Mouse (Mus musculus) hindbrain, embryonic 13.5 days (tissue): ENCODE data around the gene Clnk. TPM values are rescaled to one million over a fixed set of nuclear protein-coding genes. Genes with fewer than 3 reads are reported as not detected.

Experiments
- ATAC-seq: fragments of 200-750 bp; cut with Nextera tagmentation; 2 replicates; pipeline ENCODE4 v1.8.0; 2017; ENCODE audit warnings: moderate TSS enrichment; ENCODE audit not compliant: low FRiP score
- H3K27ac ChIP-seq: fragments of 300-500 bp; sonication (generic); 2 replicates; pipeline ENCODE4 v1.5.1; 2015; ENCODE audit warnings: inconsistent platforms, mild to moderate bottlenecking, moderate library complexity
- H3K27me3 ChIP-seq: fragments of 300-500 bp; sonication (generic); 2 replicates; pipeline ENCODE4 v1.6.1; 2015; ENCODE audit warnings: mild to moderate bottlenecking, inconsistent platforms
- H3K36me3 ChIP-seq: fragments of 300-500 bp; sonication (generic); 2 replicates; pipeline ENCODE4 v1.6.1; 2015; ENCODE audit warnings: mild to moderate bottlenecking, inconsistent platforms
- H3K4me1 ChIP-seq: fragments of 300-500 bp; sonication (generic); replicated peaks from 2 replicates; pipeline ENCODE4 v1.6.1; 2015; ENCODE audit warnings: inconsistent platforms
- H3K4me2 ChIP-seq: fragments of 300-500 bp; sonication (generic); 2 replicates; pipeline ENCODE4 v1.6.1; 2015; ENCODE audit warnings: inconsistent platforms, mild to moderate bottlenecking, moderate library complexity
- H3K4me3 ChIP-seq: fragments of 300-500 bp; sonication (generic); 2 replicates; pipeline ENCODE4 v1.5.1; 2015; ENCODE audit warnings: mild to moderate bottlenecking, inconsistent platforms
- H3K9ac ChIP-seq: fragments of 300-500 bp; sonication (generic); 2 replicates; pipeline ENCODE4 v1.6.1; 2015; ENCODE audit warnings: mild to moderate bottlenecking, inconsistent platforms
- H3K9me3 ChIP-seq: fragments of 300-500 bp; sonication (generic); 2 replicates; pipeline ENCODE4 v1.6.1; 2016; ENCODE audit warnings: inconsistent platforms
- WGBS: fragments of 180-500 bp; shearing (Covaris S2); methylation state at CpG from one replicate; pipeline ENCODE4 v1.1.7; 2015; 5-methylcytosine and 5-hydroxymethylcytosine counted together
- polyA plus RNA-seq: library from polyadenylated mRNA; unstranded; fragments of >200 nt; fragmentation: Nextera tagmentation; extraction: Ambion mirVana; gene quantifications from 2 replicates; pipeline ENCODE4 v1.2.1, GENCODE M21; 2015

Gene Clnk
- polyA plus RNA-seq, 1 experiment from 2014 or later: 0.22 TPM

DNA sequence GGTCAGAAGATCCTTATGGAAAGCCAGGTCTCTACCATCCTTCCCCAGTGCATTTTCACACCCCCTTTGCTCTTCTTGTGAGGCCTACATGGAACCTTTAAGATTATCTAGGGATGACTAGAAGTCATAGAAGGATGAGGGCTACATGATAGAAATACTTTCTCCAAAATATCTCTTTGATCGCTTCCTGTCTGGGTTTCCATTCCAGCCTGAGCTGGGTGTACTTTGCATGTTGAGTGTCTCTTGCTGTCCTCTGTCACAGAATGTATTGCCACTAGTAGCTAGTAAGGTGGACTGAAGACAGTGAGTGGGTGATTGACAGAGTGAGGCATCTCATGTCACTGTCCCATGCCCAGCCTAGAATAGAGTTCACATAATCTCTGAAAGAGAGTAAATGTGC is 36.6 kb downstream of the Clnk start:
- Histone ChIP-seq H3K9me3 (no peaks in the 10 kb centered on the region), H3K27me3 (no peaks in the 10 kb centered on the region), H3K4me3 (no peak overlapping the region), H3K36me3 (no peaks in the 10 kb centered on the region), H3K27ac (no peak overlapping the region), H3K9ac (no peak overlapping the region), H3K4me1 (no peaks in the 10 kb centered on the region), H3K4me2 (no peak overlapping the region)
- ATAC-seq: no peak
- 93% methylated on average over 1 of the region's 1 CpGs for WGBS

DNA sequence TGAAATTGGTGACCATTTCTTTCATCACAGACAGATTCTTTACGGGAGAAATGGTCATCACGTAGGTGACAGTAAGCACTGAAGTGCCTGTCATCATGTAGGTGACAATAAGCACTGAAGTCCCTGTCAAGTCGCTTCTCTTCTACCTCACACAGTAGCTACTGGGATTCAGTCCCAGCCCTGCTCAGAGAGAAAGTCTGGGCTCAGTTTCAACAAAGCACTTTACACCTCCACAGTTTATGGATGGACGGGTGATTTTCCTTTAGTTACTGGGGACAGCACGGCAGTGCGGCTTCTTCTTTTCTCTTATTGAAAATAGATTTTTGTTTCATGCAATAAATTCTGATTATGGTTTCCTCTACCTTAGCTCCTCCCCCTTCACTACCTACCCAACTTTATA is 49.3 kb downstream of the Clnk start:
- no peaks in the 10 kb centered on the region for H3K9me3 ChIP-seq
- H3K36me3 ChIP-seq: no peaks in the 10 kb centered on the region
- H3K9ac ChIP-seq: no peak overlapping the region
- WGBS: 92% methylated on average over 6 of the region's 6 CpGs
- no peaks in the 10 kb centered on the region for H3K27me3 ChIP-seq
- H3K4me3 ChIP-seq: no peak overlapping the region
- no peak overlapping the region for H3K27ac ChIP-seq
- H3K4me2 ChIP-seq: no peak overlapping the region
- H3K4me1 ChIP-seq: no peaks in the 10 kb centered on the region
- no peak for ATAC-seq

DNA sequence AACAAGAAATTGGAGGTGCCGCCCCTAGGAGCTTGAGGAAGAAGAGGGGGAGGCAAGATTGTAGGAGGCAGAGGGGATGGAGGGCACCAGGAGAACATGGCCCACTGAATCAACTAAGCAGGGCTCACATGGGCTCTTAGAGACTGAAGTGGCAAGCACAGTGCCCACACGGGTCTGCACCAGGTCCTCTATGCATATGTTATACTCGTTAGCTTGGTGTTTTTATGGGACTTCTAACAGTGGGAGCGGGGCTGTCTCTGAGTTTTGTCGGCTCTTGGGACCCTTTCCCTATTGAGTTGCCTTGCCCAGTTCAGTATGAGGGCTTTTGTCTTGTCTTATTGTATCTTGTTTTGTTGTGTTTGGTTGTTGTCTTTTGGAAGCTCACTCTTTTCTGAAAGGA is 50.0 kb downstream of the Clnk start:
- Histone ChIP-seq H3K4me2 (no peak overlapping the region), H3K4me1 (no peaks in the 10 kb centered on the region), H3K9ac (no peak overlapping the region), H3K36me3 (no peaks in the 10 kb centered on the region), H3K4me3 (no peak overlapping the region), H3K27ac (no peak overlapping the region), H3K9me3 (no peaks in the 10 kb centered on the region), H3K27me3 (no peaks in the 10 kb centered on the region)
- WGBS: 71% methylated on average over 5 of the region's 5 CpGs
- no peak for ATAC-seq

DNA sequence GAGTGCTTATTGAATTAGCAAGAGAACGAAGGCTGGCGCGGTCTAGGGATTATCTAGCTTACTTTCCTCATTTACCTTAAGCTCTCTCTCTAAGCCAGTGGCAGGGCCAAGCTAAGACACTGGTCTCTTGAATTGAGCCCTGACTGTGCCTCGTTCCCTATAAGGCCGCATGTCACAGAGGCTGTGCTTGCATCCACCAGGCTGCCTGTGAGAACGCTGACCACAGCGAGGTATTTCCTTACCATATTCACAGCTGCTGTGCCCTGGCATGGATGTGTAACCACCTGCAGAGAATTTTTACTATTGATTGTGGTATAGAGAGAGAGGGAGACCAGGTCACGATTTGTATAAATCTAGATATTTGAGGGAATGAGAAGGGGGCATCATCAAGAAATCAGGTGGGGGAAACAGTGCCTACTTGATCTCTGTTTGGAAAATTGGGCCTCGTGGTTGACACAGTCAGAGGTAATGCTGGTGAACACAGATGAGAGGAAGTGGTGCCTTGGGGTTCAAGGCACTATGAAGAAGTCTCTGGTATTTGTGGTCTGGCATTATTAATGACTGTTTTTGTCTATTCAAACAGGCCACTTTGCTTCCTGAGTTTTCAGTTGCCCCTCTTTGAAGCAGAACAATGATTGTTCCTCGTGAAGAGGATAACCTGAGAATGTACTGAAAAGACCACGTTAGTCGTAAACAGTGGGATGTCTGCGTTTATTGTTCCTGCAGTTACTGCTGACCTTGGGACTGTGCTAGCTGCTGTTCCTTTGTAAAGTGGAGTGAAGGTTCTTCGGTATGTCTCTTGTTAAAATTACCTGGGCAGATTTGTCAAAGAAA is 52.3 kb downstream of the Clnk start:
- 71% methylated on average over 14 of the region's 14 CpGs for WGBS
- no peak overlapping the region for H3K27ac ChIP-seq
- no peak overlapping the region for H3K9ac ChIP-seq
- ATAC-seq: no peak
- H3K4me1 ChIP-seq: no peaks in the 10 kb centered on the region
- H3K36me3 ChIP-seq: no peaks in the 10 kb centered on the region
- no peaks in the 10 kb centered on the region for H3K27me3 ChIP-seq
- no peak overlapping the region for H3K4me2 ChIP-seq
- H3K4me3 ChIP-seq: no peak overlapping the region
- H3K9me3 ChIP-seq: no peaks in the 10 kb centered on the region

DNA sequence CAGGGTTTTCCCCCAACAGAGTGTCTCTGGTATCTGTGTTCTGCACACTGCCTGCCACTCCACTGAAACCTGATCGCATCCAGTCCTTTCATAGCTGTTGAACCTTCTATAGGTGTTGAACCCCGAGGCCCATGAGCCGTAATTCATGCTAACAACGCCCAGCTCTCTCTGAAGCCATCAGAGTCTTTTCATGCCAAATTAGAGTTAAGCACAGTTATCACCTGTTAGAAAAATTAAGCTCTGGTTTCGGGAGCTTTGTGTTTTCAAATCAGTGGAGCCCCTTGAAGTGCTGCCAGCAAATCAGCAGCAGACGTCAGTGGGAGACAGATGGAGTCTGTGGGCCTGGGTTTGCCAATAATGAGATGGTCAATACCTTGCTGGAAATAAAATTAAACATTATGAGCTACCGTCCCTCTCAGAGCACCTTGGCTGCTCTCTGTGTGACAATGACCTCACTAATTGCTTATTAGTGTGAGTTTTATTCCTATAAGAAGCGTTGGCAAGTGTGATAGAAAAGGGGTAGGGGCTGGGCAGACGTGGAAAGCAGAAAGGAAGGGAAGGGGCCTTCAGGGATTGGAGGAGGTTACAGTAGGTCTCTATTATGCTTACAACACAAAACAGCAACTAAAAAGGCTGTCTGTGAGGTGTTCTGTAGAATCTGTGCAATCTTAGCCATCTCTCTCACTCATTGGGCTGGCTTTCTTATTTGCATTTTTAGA is 63.1 kb downstream of the Clnk start:
- no peak for ATAC-seq
- Histone ChIP-seq H3K27me3 (no peaks in the 10 kb centered on the region), H3K36me3 (no peaks in the 10 kb centered on the region), H3K4me3 (no peak overlapping the region), H3K9ac (no peak overlapping the region), H3K27ac (no peak overlapping the region), H3K4me1 (peaks cover 10% of the 10 kb centered on the region; the same call in 1 of the 2 replicates), H3K4me2 (no peak overlapping the region), H3K9me3 (no peaks in the 10 kb centered on the region)
- WGBS: 59% methylated on average over 9 of the region's 9 CpGs

DNA sequence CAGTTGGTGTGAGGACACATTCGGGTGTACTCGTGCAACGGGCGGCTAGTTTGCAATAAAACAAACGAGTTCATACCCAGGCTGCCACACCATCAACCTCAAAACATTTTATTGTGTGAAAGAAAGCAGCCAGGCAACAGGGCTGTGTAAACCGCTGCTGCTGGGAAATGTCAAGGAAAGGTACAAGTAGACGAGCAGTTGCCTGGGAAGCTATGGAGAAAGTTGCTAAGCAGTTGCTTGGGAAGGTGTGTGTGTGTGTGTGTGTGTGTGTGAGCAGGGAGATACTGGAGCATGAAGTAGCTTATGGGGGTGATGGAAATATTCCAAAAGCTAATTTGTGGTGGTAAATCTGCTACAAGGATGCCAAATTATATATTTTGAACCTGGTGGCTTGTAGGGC is 63.7 kb downstream of the Clnk start:
- Histone ChIP-seq H3K4me2 (no peak overlapping the region), H3K4me1 (peaks cover 10% of the 10 kb centered on the region; the same call in 1 of the 2 replicates), H3K27me3 (no peaks in the 10 kb centered on the region), H3K4me3 (no peak overlapping the region), H3K36me3 (no peaks in the 10 kb centered on the region), H3K27ac (no peak overlapping the region), H3K9ac (no peak overlapping the region), H3K9me3 (no peaks in the 10 kb centered on the region)
- 68% methylated on average over 7 of the region's 7 CpGs for WGBS
- ATAC-seq: no peak

DNA sequence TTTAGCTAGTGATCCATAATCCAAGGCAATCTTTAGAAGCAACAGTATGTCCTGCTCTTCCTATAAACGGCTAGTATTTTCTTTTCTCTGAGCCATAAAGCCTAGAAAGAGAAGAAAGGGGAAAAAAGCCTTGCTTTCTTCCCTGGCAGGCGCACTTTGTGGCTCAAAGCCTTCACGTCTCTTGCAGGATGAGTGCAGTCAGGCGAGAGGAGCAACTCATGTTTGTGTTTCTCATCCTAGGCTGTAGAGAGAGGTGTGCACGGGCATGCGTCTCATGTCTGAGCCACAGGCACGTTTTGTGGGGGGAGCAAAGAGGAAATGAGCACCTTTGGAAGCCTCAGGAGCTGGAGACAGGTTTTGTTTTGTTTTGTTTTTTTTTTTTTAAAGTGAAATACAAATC is 64.2 kb downstream of the Clnk start:
- Histone ChIP-seq H3K9me3 (no peaks in the 10 kb centered on the region), H3K4me2 (no peak overlapping the region), H3K4me1 (peaks cover 10% of the 10 kb centered on the region; the same call in 1 of the 2 replicates), H3K27ac (no peak overlapping the region), H3K36me3 (no peaks in the 10 kb centered on the region), H3K9ac (no peak overlapping the region), H3K27me3 (no peaks in the 10 kb centered on the region), H3K4me3 (no peak overlapping the region)
- ATAC-seq: no peak
- WGBS: 48% methylated on average over 7 of the region's 7 CpGs

DNA sequence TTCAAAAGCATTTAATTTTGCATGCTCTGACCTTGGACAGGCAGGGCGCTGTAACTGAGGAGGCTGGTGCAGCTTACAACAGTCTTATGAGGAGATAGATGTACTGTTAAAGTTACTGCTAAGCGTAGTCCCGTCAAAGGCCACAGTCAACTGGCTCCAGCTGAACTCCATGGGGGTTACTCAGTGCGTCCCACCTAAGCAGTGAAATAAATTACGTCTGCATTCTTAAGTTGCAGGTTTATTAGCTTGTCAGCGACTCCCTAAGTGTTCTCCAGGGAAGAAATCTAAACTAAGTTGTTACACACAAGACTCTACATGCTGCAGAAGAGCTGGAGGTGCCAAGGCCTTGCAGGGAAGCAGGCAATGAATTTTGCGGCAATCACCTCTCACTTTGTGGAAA is 77.7 kb downstream of the Clnk start:
- Histone ChIP-seq H3K27me3 (no peaks in the 10 kb centered on the region), H3K9me3 (no peaks in the 10 kb centered on the region), H3K9ac (no peak overlapping the region), H3K36me3 (no peaks in the 10 kb centered on the region), H3K4me2 (no peak overlapping the region), H3K27ac (no peak overlapping the region), H3K4me3 (no peak overlapping the region), H3K4me1 (peaks cover 18% of the 10 kb centered on the region; the same call in 1 of the 2 replicates)
- ATAC-seq: no peak
- 78% methylated on average over 7 of the region's 7 CpGs for WGBS

DNA sequence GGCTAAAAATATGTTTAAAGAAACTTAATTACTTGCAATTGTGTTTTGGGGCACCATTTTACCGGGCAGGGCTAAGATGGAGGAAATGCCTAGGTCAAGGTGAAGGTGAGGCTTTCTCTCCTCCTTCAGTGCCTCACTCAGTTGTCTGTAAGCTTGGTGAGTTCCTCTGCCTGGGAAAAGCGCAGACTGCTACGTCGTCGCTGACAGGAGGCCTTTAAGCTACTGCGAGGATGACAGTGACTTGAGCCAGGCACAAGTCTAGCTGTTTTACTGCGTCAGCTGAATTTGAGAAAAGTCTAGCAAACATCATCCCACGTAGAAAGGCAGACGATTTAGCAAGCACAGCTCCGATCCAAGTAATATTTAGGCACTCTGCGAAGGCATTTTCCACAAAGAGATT is 81.5 kb downstream of the Clnk start:
- 55% methylated on average over 11 of the region's 11 CpGs for WGBS
- Histone ChIP-seq H3K4me3 (no peak overlapping the region), H3K4me1 (peaks cover 18% of the 10 kb centered on the region; the same call in 1 of the 2 replicates), H3K27ac (peak overlapping the region; percentile 1; the same call in 1 of the 2 replicates), H3K9me3 (no peaks in the 10 kb centered on the region), H3K27me3 (no peaks in the 10 kb centered on the region), H3K4me2 (no peak overlapping the region), H3K9ac (no peak overlapping the region), H3K36me3 (no peaks in the 10 kb centered on the region)
- ATAC-seq: peak; percentile 63

DNA sequence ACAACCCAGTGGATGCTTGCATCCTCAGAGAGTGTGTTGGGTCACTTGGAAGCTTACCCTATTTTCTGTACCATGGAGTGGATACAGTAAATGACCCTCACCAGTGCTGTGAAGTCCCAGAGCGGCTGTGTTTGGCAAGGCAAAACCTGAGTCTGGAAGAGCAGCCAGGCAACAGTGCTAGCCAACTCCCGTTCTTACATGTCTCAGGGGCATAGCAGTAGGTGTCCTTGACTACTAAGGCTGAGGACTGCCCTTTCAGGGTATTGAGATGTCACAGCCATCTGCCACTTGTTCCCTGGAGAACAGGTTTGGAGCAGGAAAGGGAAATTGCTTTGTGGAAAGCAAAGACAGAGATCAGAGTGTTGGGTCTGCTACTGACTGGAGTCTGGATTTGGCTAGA is 85.5 kb downstream of the Clnk start:
- 83% methylated on average over 2 of the region's 2 CpGs for WGBS
- H3K4me1 ChIP-seq: peaks cover 36% of the 10 kb centered on the region
- H3K4me3 ChIP-seq: no peak overlapping the region
- no peak overlapping the region for H3K9ac ChIP-seq
- no peak overlapping the region for H3K4me2 ChIP-seq
- no peaks in the 10 kb centered on the region for H3K36me3 ChIP-seq
- H3K9me3 ChIP-seq: no peaks in the 10 kb centered on the region
- no peak overlapping the region for H3K27ac ChIP-seq
- no peak for ATAC-seq
- H3K27me3 ChIP-seq: no peaks in the 10 kb centered on the region

DNA sequence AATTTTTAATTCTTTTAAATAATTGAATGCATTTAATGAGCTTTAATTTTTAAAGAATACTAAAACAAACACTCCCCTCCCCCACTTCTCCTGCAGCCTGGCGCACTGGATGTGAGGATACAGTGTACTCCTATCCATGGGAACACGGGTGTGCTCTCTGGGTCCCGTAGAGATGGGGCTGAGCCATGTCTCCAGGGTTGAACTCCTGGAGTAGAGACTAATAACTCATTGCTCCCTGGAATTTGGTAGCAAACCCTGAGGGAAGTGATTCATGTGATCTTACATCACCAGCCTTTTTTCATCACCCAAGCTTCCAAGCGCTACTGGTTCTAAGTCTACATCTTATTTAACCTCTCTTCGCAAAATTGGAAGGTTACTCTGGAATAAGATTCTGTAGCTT is 87.8 kb downstream of the Clnk start:
- no peak overlapping the region for H3K4me3 ChIP-seq
- WGBS: 86% methylated on average over 5 of the region's 5 CpGs
- H3K27ac ChIP-seq: no peak overlapping the region
- no peaks in the 10 kb centered on the region for H3K27me3 ChIP-seq
- ATAC-seq: no peak
- H3K4me1 ChIP-seq: peaks cover 20% of the 10 kb centered on the region
- H3K9me3 ChIP-seq: no peaks in the 10 kb centered on the region
- H3K36me3 ChIP-seq: no peaks in the 10 kb centered on the region
- H3K4me2 ChIP-seq: no peak overlapping the region
- no peak overlapping the region for H3K9ac ChIP-seq

DNA sequence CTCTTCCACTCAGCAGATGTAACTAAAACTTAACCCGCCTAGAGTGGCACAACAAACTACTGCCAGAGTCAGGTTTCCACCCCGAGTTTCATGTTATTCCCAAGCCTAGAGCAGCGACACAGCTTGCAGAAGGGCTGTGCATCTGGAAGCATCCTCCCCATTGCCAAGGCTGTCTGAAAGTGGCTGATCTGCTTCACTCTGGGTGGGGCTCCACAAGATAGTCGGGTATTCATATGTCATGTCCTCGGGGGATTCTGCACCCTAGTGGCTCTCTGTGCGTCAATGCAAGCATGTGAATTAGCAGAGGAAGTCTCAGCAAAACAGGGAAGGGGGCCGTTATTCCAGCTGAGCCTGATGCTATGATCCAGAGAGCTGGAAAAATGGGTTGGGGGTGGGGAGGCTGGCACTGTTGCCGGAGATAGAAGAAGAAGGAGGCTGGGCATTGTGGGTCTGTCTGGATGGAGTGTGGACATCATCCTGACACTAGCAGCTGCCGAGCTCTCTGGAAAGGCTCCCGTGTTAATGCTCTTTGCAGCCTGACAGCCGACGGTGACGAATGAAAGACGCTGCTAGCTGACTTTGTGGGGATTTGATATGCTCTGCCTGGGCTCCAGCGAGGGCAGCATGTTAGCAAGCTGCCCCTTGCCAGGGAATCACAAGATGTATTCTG is 88.6 kb downstream of the Clnk start:
- Histone ChIP-seq H3K9me3 (no peaks in the 10 kb centered on the region), H3K27me3 (no peaks in the 10 kb centered on the region), H3K36me3 (no peaks in the 10 kb centered on the region), H3K4me3 (no peak overlapping the region), H3K9ac (peak overlapping the region; percentile 55; the same call in 1 of the 2 replicates), H3K4me2 (peak overlapping the region; percentile 44), H3K4me1 (peaks cover 20% of the 10 kb centered on the region), H3K27ac (peak overlapping the region; percentile 66)
- ATAC-seq: peak; percentile 57
- WGBS: 26% methylated on average over 15 of the region's 15 CpGs
